Mouse (Mus musculus) forebrain, embryonic 14.5 days (tissue): ENCODE measurements around the gene Olfr794. TPM values are rescaled to one million over a fixed set of nuclear protein-coding genes. Genes with fewer than 3 reads are reported as not detected.

ENCODE experiments used
- ATAC-seq: fragments of 200-750 bp; cut with Nextera tagmentation; 2 replicates; pipeline ENCODE4 v1.8.0; 2017; ENCODE audit warnings: mild to moderate bottlenecking, moderate library complexity
- DNase-seq: peaks from one replicate; pipeline ENCODE4 v3.0.0-alpha.2; 2015; ENCODE audit warnings: low spot score
- H3K27ac ChIP-seq: fragments of 300-500 bp; sonication (generic); 2 replicates; pipeline ENCODE4 v1.5.1; 2014; ENCODE audit warnings: low read depth, mild to moderate bottlenecking, control low read depth, low read length, moderate library complexity
- H3K27me3 ChIP-seq: fragments of 300-500 bp; sonication (generic); replicated peaks from 2 replicates; pipeline ENCODE4 v1.6.1; 2014; ENCODE audit warnings: low read length, control low read depth, mixed read lengths; ENCODE audit not compliant: control insufficient read depth, insufficient read depth
- H3K36me3 ChIP-seq: fragments of 300-500 bp; sonication (generic); 2 replicates; pipeline ENCODE4 v1.6.1; 2014; ENCODE audit warnings: low read length, control low read depth; ENCODE audit not compliant: control insufficient read depth, insufficient read depth
- H3K4me1 ChIP-seq: fragments of 300-500 bp; sonication (generic); 2 replicates; pipeline ENCODE4 v1.6.1; 2014; ENCODE audit warnings: antibody characterized with exemption, low read length, control low read depth; ENCODE audit not compliant: control insufficient read depth, insufficient read depth
- H3K4me2 ChIP-seq: fragments of 300-500 bp; sonication (generic); 2 replicates; pipeline ENCODE4 v1.6.1; 2014; ENCODE audit warnings: mild to moderate bottlenecking, control low read depth, low read length
- H3K4me3 ChIP-seq: fragments of 300-500 bp; sonication (generic); 2 replicates; pipeline ENCODE4 v1.5.1; 2014; ENCODE audit warnings: low read depth, low read length, control low read depth
- H3K9ac ChIP-seq: fragments of 300-500 bp; sonication (generic); 2 replicates; pipeline ENCODE4 v1.6.1; 2014; ENCODE audit warnings: mild to moderate bottlenecking, low read length, control low read depth, moderate library complexity
- H3K9me3 ChIP-seq: fragments of 300-500 bp; sonication (generic); replicated peaks from 2 replicates; pipeline ENCODE4 v1.6.1; 2016; ENCODE audit warnings: low read length, control low read depth, mixed read lengths; ENCODE audit not compliant: control insufficient read depth
- WGBS: fragments of 180-500 bp; shearing (Covaris S2); extraction: QIAGEN DNeasy Blood & Tissue Kit; methylation state at CpG from one replicate; pipeline ENCODE4 v1.1.7; 2014; 5-methylcytosine and 5-hydroxymethylcytosine counted together
- microRNA-seq: library from miRNA; unstranded; fragments of <30 nt; microRNA quantifications from one replicate; pipeline ENCODE4, GENCODE M21; 2016
- polyA plus RNA-seq: library from polyadenylated mRNA; unstranded; fragments of >200 nt; fragmentation: Nextera tagmentation; extraction: Ambion mirVana; gene quantifications from 2 replicates; pipeline ENCODE4 v1.2.1, GENCODE M21; 2014

Olfr794 gene
- not detected in 2 replicates for polyA plus RNA-seq

DNA sequence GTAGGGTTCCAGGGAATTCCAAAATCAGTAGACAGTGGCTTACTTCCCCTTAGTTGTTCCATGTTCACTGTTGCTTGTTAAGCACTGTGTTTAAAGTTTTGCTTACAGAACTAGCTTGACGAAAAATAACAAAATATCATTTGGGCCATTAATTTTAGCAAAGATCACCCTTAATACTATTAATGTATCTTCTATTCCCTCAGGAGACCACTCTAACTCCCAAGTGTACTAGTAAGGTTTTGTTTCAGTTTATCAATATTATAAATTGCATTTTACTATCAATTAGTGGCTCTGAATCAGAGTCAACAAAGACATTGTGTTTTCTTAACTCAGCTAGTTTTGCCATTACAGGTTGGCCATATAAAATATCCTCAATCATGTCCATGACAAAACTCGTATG is at the start of gene Olfr794:
Gene Olfr794, plus strand, starts transcription at position 301 of the 400 bp plus-strand sequence.
- Histone ChIP-seq H3K4me1 (no peaks in the 10 kb centered on the region), H3K4me3 (no peak within 1 kb of the TSS), H3K36me3 (no peaks in the 10 kb centered on the region), H3K4me2 (no peak within 1 kb of the TSS), H3K27me3 (no peaks in the 10 kb centered on the region), H3K9me3 (no peaks in the 10 kb centered on the region), H3K9ac (no peak within 1 kb of the TSS), H3K27ac (no peak within 1 kb of the TSS)
- 78% methylated on average over 2 of the region's 2 CpGs for WGBS
- DNase-seq, result no peak
- no peak for ATAC-seq

GRCm38 (mm10) chr10:129521492-129521891 is 46.0 kb upstream of the Olfr794 start, which contains the start of gene Olfr791:
Gene Olfr791 (plus strand): TSS chr10:129521792.
- Histone ChIP-seq H3K36me3 (no peaks in the 10 kb centered on the region), H3K4me2 (no peak within 1 kb of the TSS), H3K9ac (no peak within 1 kb of the TSS), H3K9me3 (no peaks in the 10 kb centered on the region), H3K4me3 (no peak within 1 kb of the TSS), H3K4me1 (no peaks in the 10 kb centered on the region), H3K27ac (no peak within 1 kb of the TSS), H3K27me3 (no peaks in the 10 kb centered on the region)
- DNase-seq (no peak), ATAC-seq (no peak)
- 75% methylated on average over 3 of the region's 3 CpGs for WGBS

DNA sequence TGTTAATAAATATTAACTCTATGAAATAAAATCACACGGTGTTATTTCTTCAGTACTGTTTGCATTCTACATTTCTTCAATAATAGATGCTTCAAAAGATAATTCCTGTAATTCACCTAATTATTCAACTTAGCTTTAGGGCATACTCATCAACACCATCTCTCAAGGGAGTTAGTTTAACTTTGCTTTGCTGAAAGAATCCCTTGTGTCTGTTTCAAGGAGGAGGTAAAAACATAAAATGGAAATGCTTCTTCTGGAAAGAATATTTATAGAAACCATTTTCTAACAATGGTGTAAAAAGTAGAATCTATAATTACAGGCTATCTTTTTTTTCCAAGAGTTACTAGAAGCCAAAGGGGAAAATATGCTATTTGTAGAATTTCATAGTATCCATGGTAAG is 28.6 kb upstream of the Olfr794 start, which contains the start of gene Olfr792:
Gene Olfr792, plus strand, starts transcription at position 301 of the 400 bp plus-strand sequence.
- H3K9ac ChIP-seq, result no peak within 1 kb of the TSS
- no peaks in the 10 kb centered on the region for H3K9me3 ChIP-seq
- no peaks in the 10 kb centered on the region for H3K27me3 ChIP-seq
- WGBS, result 91% methylated on average over 1 of the region's 1 CpGs
- H3K36me3 ChIP-seq, result no peaks in the 10 kb centered on the region
- no peak within 1 kb of the TSS for H3K4me2 ChIP-seq
- no peak within 1 kb of the TSS for H3K27ac ChIP-seq
- no peak within 1 kb of the TSS for H3K4me3 ChIP-seq
- H3K4me1 ChIP-seq, result no peaks in the 10 kb centered on the region
- DNase-seq (no peak), ATAC-seq (no peak)

- Histone ChIP-seq H3K36me3 (no peaks in the 10 kb centered on the region), H3K4me3 (no peak overlapping the region), H3K4me1 (no peaks in the 10 kb centered on the region), H3K9me3 (no peaks in the 10 kb centered on the region), H3K4me2 (no peak overlapping the region), H3K27ac (no peak overlapping the region), H3K27me3 (no peaks in the 10 kb centered on the region), H3K9ac (no peak overlapping the region)
- ATAC-seq (no peak; the same call in 1 of the 2 replicates), DNase-seq (peak; percentile 8)
- 50% methylated on average over 1 of the region's 1 CpGs for WGBS
Measured at GRCm38 (mm10) chr10:129549354-129549753, 18.1 kb upstream of the Olfr794 start.

DNA sequence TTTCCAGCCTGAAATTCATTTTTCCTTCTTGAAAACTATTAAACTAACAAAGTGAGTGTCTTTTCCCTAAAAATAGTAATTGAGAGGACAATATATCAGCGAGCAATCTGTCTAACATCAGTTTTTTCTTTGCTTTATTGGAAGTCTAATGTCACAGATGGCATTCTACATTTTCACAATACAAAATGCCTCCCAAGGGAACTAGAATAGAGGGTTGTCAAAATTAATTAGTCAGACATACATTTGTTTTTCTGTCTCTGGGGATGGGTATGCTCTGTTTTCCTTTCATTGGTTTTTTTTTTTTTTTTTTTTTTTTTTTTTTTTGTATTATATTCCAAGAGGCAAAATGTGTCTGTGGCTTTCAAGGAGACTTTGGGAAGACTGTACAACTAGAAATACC is 9.6 kb downstream of the Olfr794 start:
- Histone ChIP-seq H3K9me3 (no peaks in the 10 kb centered on the region), H3K4me2 (no peak overlapping the region), H3K4me1 (no peaks in the 10 kb centered on the region), H3K27me3 (no peaks in the 10 kb centered on the region), H3K4me3 (no peak overlapping the region), H3K27ac (no peak overlapping the region), H3K9ac (no peak overlapping the region), H3K36me3 (no peaks in the 10 kb centered on the region)
- peak; percentile 1 for DNase-seq
- WGBS, result 60% methylated on average over 1 of the region's 1 CpGs
- no peak for ATAC-seq

GRCm38 (mm10) chr10:129612470-129612869 is 45.0 kb downstream of the Olfr794 start, which contains the start of gene Olfr796:
Gene Olfr796 (minus strand): TSS chr10:129612570.
- H3K4me1 ChIP-seq, result no peaks in the 10 kb centered on the region
- WGBS, result 98% methylated on average over 1 of the region's 1 CpGs
- no peak within 1 kb of the TSS for H3K27ac ChIP-seq
- H3K9ac ChIP-seq, result no peak within 1 kb of the TSS
- no peak within 1 kb of the TSS for H3K4me3 ChIP-seq
- H3K4me2 ChIP-seq, result no peak within 1 kb of the TSS
- H3K36me3 ChIP-seq, result no peaks in the 10 kb centered on the region
- H3K27me3 ChIP-seq, result no peaks in the 10 kb centered on the region
- DNase-seq (no peak), ATAC-seq (no peak)
- H3K9me3 ChIP-seq, result no peaks in the 10 kb centered on the region

DNA sequence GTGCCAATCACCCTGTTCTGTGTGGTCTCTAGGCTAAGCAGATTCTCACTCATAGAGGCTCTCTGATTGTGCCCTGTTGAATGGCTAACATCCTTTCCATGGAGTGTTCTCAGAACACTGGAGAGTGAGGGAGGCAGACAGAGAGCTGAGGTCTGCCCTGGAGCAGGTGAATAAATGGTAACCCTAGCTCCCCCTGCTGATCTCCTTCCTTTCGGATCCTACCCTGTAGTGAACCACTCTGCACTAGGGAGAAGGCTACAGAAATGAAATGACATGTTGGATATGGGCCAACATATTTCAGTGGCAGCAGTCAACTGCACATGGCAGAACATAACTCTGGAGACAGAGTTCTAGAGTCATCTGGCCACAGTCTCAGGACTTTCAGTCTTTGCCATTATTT is 54.3 kb downstream of the Olfr794 start:
- no peaks in the 10 kb centered on the region for H3K9me3 ChIP-seq
- no peak overlapping the region for H3K9ac ChIP-seq
- DNase-seq (peak; percentile 1), ATAC-seq (0 out of 2 replicates have a peak, but pooled peaks have one; percentile 7)
- H3K27ac ChIP-seq, result no peak overlapping the region
- no peaks in the 10 kb centered on the region for H3K27me3 ChIP-seq
- H3K4me1 ChIP-seq, result no peaks in the 10 kb centered on the region
- 21% methylated on average over 1 of the region's 1 CpGs for WGBS
- no peak overlapping the region for H3K4me3 ChIP-seq
- H3K4me2 ChIP-seq, result no peak overlapping the region
- H3K36me3 ChIP-seq, result no peaks in the 10 kb centered on the region

Small RNA genes within 50 kb of the gene (microRNA-seq; reads per million reads assigned to microRNA genes)
- not detected for gene Gm23252

Other genes starting within 250 kb of the Olfr794 start
- not detected in 2 replicates for gene Olfr780, start 249.5 kb upstream of the Olfr794 start, polyA plus RNA-seq
- gene Olfr781, start 238.8 kb upstream of the Olfr794 start, polyA plus RNA-seq, result not detected in 2 replicates
- gene Olfr782, start 218.8 kb upstream of the Olfr794 start, polyA plus RNA-seq, result not detected in 2 replicates
- 0.09 TPM in 1 of 2 replicates, not detected in the other for gene Olfr784, start 183.6 kb upstream of the Olfr794 start, polyA plus RNA-seq
- not detected in 2 replicates for gene Olfr785, start 162.2 kb upstream of the Olfr794 start, polyA plus RNA-seq
- gene Olfr786, start 140.3 kb upstream of the Olfr794 start, polyA plus RNA-seq, result not detected in 2 replicates
- gene Olfr787, start 105.8 kb upstream of the Olfr794 start, polyA plus RNA-seq, result not detected in 2 replicates
- gene Olfr788, start 96.7 kb upstream of the Olfr794 start, polyA plus RNA-seq, result not detected in 2 replicates
- not detected in 2 replicates for gene Olfr789, start 82.9 kb upstream of the Olfr794 start, polyA plus RNA-seq
- gene Olfr790, start 69.2 kb upstream of the Olfr794 start, polyA plus RNA-seq, result not detected in 2 replicates
- not detected in 2 replicates for gene Olfr791, start 45.9 kb upstream of the Olfr794 start, polyA plus RNA-seq
- not detected in 2 replicates for gene Olfr792, start 28.5 kb upstream of the Olfr794 start, polyA plus RNA-seq
- gene Olfr796, start 44.9 kb downstream of the Olfr794 start, polyA plus RNA-seq, result not detected in 2 replicates
- not detected in 2 replicates for gene Olfr798, start 60.3 kb downstream of the Olfr794 start, polyA plus RNA-seq
- gene Olfr799, start 69.8 kb downstream of the Olfr794 start, polyA plus RNA-seq, result not detected in 2 replicates
- not detected in 2 replicates for gene Olfr800, start 90.0 kb downstream of the Olfr794 start, polyA plus RNA-seq
- gene Olfr801, start 106.2 kb downstream of the Olfr794 start, polyA plus RNA-seq, result not detected in 2 replicates
- gene Olfr802, start 120.5 kb downstream of the Olfr794 start, polyA plus RNA-seq, result not detected in 2 replicates
- gene Olfr803, start 126.6 kb downstream of the Olfr794 start, polyA plus RNA-seq, result not detected in 2 replicates
- not detected in 2 replicates for gene Olfr804, start 135.6 kb downstream of the Olfr794 start, polyA plus RNA-seq
- not detected in 2 replicates for gene Olfr805, start 161.7 kb downstream of the Olfr794 start, polyA plus RNA-seq
- not detected in 2 replicates for gene Olfr806, start 174.3 kb downstream of the Olfr794 start, polyA plus RNA-seq
- not detected in 2 replicates for gene Olfr807, start 190.1 kb downstream of the Olfr794 start, polyA plus RNA-seq
- gene Olfr808, start 197.8 kb downstream of the Olfr794 start, polyA plus RNA-seq, result not detected in 2 replicates
- gene Olfr809, start 207.0 kb downstream of the Olfr794 start, polyA plus RNA-seq, result not detected in 2 replicates
- not detected in 2 replicates for gene Olfr810, start 227.3 kb downstream of the Olfr794 start, polyA plus RNA-seq
- not detected in 2 replicates for gene Olfr811, start 236.7 kb downstream of the Olfr794 start, polyA plus RNA-seq